Mouse (Mus musculus) liver, postnatal 0 days (tissue): ENCODE measurements around the gene Bpifb1. TPM values are rescaled to one million over a fixed set of nuclear protein-coding genes. Genes with fewer than 3 reads are reported as not detected.
A peak's percentile ranks its signal among the peaks of the same experiment; 100 is the strongest.

Source experiments
- ATAC-seq: fragments of 200-750 bp; cut with Nextera tagmentation; 2 replicates; pipeline ENCODE4 v1.8.0; 2017; ENCODE audit warnings: mild to moderate bottlenecking, moderate library complexity
- DNase-seq: peaks from one replicate; pipeline ENCODE4 v3.0.0-alpha.2; 2016
- H3K27ac ChIP-seq: fragments of 300-500 bp; sonication (generic); 2 replicates; pipeline ENCODE4 v1.5.1; 2014; ENCODE audit warnings: antibody characterized with exemption, moderate library complexity, mild to moderate bottlenecking, low read depth
- H3K27me3 ChIP-seq: fragments of 300-500 bp; sonication (generic); 2 replicates; pipeline ENCODE4 v1.6.1; 2014; ENCODE audit warnings: low read length, control low read depth, mixed read lengths; ENCODE audit not compliant: insufficient read depth
- H3K36me3 ChIP-seq: fragments of 300-500 bp; sonication (generic); replicated peaks from 2 replicates; pipeline ENCODE4 v1.6.1; 2014; ENCODE audit warnings: mild to moderate bottlenecking, control low read depth, low read length, moderate library complexity, mixed read lengths; ENCODE audit not compliant: insufficient read depth
- H3K4me1 ChIP-seq: fragments of 300-500 bp; sonication (generic); 2 replicates; pipeline ENCODE4 v1.6.1; 2014; ENCODE audit warnings: antibody characterized with exemption, mild to moderate bottlenecking, control low read depth; ENCODE audit not compliant: insufficient read depth
- H3K4me2 ChIP-seq: fragments of 300-500 bp; sonication (generic); 2 replicates; pipeline ENCODE4 v1.6.1; 2014; ENCODE audit warnings: low read depth, mild to moderate bottlenecking, low read length, moderate library complexity, mixed read lengths
- H3K4me3 ChIP-seq: fragments of 300-500 bp; sonication (generic); 2 replicates; pipeline ENCODE4 v1.5.1; 2014; ENCODE audit warnings: low read depth, low read length
- H3K9ac ChIP-seq: fragments of 300-500 bp; sonication (generic); replicated peaks from 2 replicates; pipeline ENCODE4 v1.6.1; 2014; ENCODE audit warnings: mild to moderate bottlenecking, moderate library complexity
- H3K9me3 ChIP-seq: fragments of 300-500 bp; sonication (generic); 2 replicates; pipeline ENCODE4 v1.6.1; 2016; ENCODE audit warnings: mild to moderate bottlenecking, control low read depth, low read length, mixed read lengths
- CTCF ChIP-seq: sonication (generic); IDR thresholded peaks from 2 replicates; pipeline ENCODE4 v1.5.1; 2016; ENCODE audit warnings: antibody characterized with exemption, low read depth
- EP300 ChIP-seq: IDR thresholded peaks from 2 replicates; pipeline ENCODE4 v1.6.1; 2016; ENCODE audit warnings: antibody characterized with exemption, low read depth, mild to moderate bottlenecking
- WGBS: fragments of 180-500 bp; shearing (Covaris S2); extraction: QIAGEN DNeasy Blood & Tissue Kit; methylation state at CpG from one replicate; pipeline ENCODE4 v1.1.7; 2014; ENCODE audit not compliant: insufficient replicate concordance; 5-methylcytosine and 5-hydroxymethylcytosine counted together
- polyA plus RNA-seq: library from polyadenylated mRNA; unstranded; fragments of >200 nt; fragmentation: Nextera tagmentation; extraction: Ambion mirVana; gene quantifications from 2 replicates; pipeline ENCODE4 v1.2.1, GENCODE M21; 2015

The Bpifb1 gene
- polyA plus RNA-seq, 1 experiment from 2014 or later, result 0.16 TPM

- DNase-seq (no peak), ATAC-seq (no peak)
- Histone ChIP-seq H3K4me3 (no peak overlapping the region), H3K4me1 (no peaks in the 10 kb centered on the region), H3K27ac (no peak overlapping the region), H3K36me3 (no peaks in the 10 kb centered on the region), H3K9me3 (no peaks in the 10 kb centered on the region), H3K9ac (no peak overlapping the region), H3K27me3 (no peaks in the 10 kb centered on the region), H3K4me2 (no peak overlapping the region)
- 83% methylated on average over 4 of the region's 4 CpGs for WGBS
- no peak for TF ChIP-seq CTCF
Measured at GRCm38 (mm10) chr2:154204630-154205029, 14.0 kb downstream of the Bpifb1 start.

GRCm38 (mm10) chr2:154206908-154207307, 16.3 kb downstream of the Bpifb1 start:
- TF ChIP-seq CTCF (peak; percentile 76), EP300 (no peak)
- ATAC-seq, result no peak
- DNase-seq, result peak; percentile 39
- H3K9ac ChIP-seq, result no peak overlapping the region
- H3K4me3 ChIP-seq, result no peak overlapping the region
- H3K4me1 ChIP-seq, result no peaks in the 10 kb centered on the region
- H3K4me2 ChIP-seq, result no peak overlapping the region
- no peaks in the 10 kb centered on the region for H3K9me3 ChIP-seq
- H3K27me3 ChIP-seq, result no peaks in the 10 kb centered on the region
- no peak overlapping the region for H3K27ac ChIP-seq
- WGBS, result 57% methylated on average over 7 of the region's 7 CpGs
- H3K36me3 ChIP-seq, result no peaks in the 10 kb centered on the region

GRCm38 (mm10) chr2:154209112-154209511, 18.5 kb downstream of the Bpifb1 start:
- H3K4me3 ChIP-seq, result no peak overlapping the region
- DNase-seq (no peak), ATAC-seq (no peak)
- H3K9ac ChIP-seq, result no peak overlapping the region
- H3K4me1 ChIP-seq, result no peaks in the 10 kb centered on the region
- no peaks in the 10 kb centered on the region for H3K36me3 ChIP-seq
- 12% methylated on average over 3 of the region's 3 CpGs for WGBS
- TF ChIP-seq CTCF (peak; percentile 54), EP300 (no peak)
- H3K9me3 ChIP-seq, result no peaks in the 10 kb centered on the region
- no peaks in the 10 kb centered on the region for H3K27me3 ChIP-seq
- no peak overlapping the region for H3K27ac ChIP-seq
- no peak overlapping the region for H3K4me2 ChIP-seq

GRCm38 (mm10) chr2:154211121-154211520, 20.5 kb downstream of the Bpifb1 start:
- no peak overlapping the region for H3K4me2 ChIP-seq
- no peak overlapping the region for H3K27ac ChIP-seq
- ATAC-seq, result no peak
- H3K9me3 ChIP-seq, result no peaks in the 10 kb centered on the region
- no peak overlapping the region for H3K4me3 ChIP-seq
- no peaks in the 10 kb centered on the region for H3K4me1 ChIP-seq
- DNase-seq, result no peak
- H3K9ac ChIP-seq, result no peak overlapping the region
- no peaks in the 10 kb centered on the region for H3K36me3 ChIP-seq
- 76% methylated on average over 1 of the region's 1 CpGs for WGBS
- H3K27me3 ChIP-seq, result no peaks in the 10 kb centered on the region
- no peak for TF ChIP-seq CTCF
- TF ChIP-seq EP300, result no peak

GRCm38 (mm10) chr2:154211881-154212280, 21.3 kb downstream of the Bpifb1 start:
- H3K4me2 ChIP-seq, result no peak overlapping the region
- 88% methylated on average over 4 of the region's 4 CpGs for WGBS
- H3K9me3 ChIP-seq, result no peaks in the 10 kb centered on the region
- no peaks in the 10 kb centered on the region for H3K27me3 ChIP-seq
- H3K9ac ChIP-seq, result no peak overlapping the region
- ATAC-seq, result no peak
- DNase-seq, result no peak
- no peak overlapping the region for H3K4me3 ChIP-seq
- no peak for TF ChIP-seq EP300
- no peak for TF ChIP-seq CTCF
- H3K27ac ChIP-seq, result no peak overlapping the region
- H3K4me1 ChIP-seq, result no peaks in the 10 kb centered on the region
- H3K36me3 ChIP-seq, result no peaks in the 10 kb centered on the region

GRCm38 (mm10) chr2:154215191-154215590, 24.6 kb downstream of the Bpifb1 start:
- ATAC-seq, result peak; percentile 43; the same call in 1 of the 2 replicates
- H3K27ac ChIP-seq, result no peak overlapping the region
- no peaks in the 10 kb centered on the region for H3K9me3 ChIP-seq
- no peak overlapping the region for H3K9ac ChIP-seq
- no peak overlapping the region for H3K4me2 ChIP-seq
- TF ChIP-seq EP300, result no peak
- peak; percentile 90 for TF ChIP-seq CTCF
- DNase-seq, result peak; percentile 85
- no peaks in the 10 kb centered on the region for H3K4me1 ChIP-seq
- no peaks in the 10 kb centered on the region for H3K27me3 ChIP-seq
- H3K4me3 ChIP-seq, result no peak overlapping the region
- H3K36me3 ChIP-seq, result no peaks in the 10 kb centered on the region
- 11% methylated on average over 5 of the region's 5 CpGs for WGBS

GRCm38 (mm10) chr2:154219950-154220349, 29.3 kb downstream of the Bpifb1 start:
- H3K27ac ChIP-seq, result no peak overlapping the region
- H3K4me1 ChIP-seq, result no peaks in the 10 kb centered on the region
- TF ChIP-seq EP300 (no peak), CTCF (no peak)
- ATAC-seq (no peak), DNase-seq (no peak)
- no peak overlapping the region for H3K4me2 ChIP-seq
- H3K36me3 ChIP-seq, result no peaks in the 10 kb centered on the region
- no peak overlapping the region for H3K9ac ChIP-seq
- no peaks in the 10 kb centered on the region for H3K27me3 ChIP-seq
- no peak overlapping the region for H3K4me3 ChIP-seq
- H3K9me3 ChIP-seq, result no peaks in the 10 kb centered on the region
- 52% methylated on average over 5 of the region's 5 CpGs for WGBS
